ENCODE assay signal across 15 mouse cellular contexts in genomic region chr1:36761568-36761967, GRCm38 (mm10). TPM values are rescaled to one million over a fixed set of nuclear protein-coding genes. Genes with fewer than 3 reads are reported as not detected.
DNase-seq lines count a peak whose midpoint lies in the region; ATAC-seq lines count a peak whose summit lies in the region.
"Had no signal": no experiment of that assay in that cellular context is flagged by ENCODE, and none has a peak within 500 bp of the region (broad histone marks: within the 10 kb centered on the region; RNA-seq: fewer than 3 reads in every experiment).

Gene Zap70 (plus strand): TSS chr1:36761798.

- ATAC-seq in activated CD4-positive, CD25-positive, alpha-beta regulatory T cell, adult 4 months = peak; percentile 83
- ATAC-seq: forebrain, postnatal 0 days; hindbrain, embryonic 16.5 days had no signal

- intact Hi-C loops in left cerebral cortex, postnatal 36 days (cut with DNase I) = no loop called here

- peak; percentile 23 for DNase-seq in lung, postnatal 25 days (ENCODE audit: low spot score)
- DNase-seq in lung, postnatal 10 days = no peak
- DNase-seq in naive thymus-derived CD4-positive, alpha-beta T cell, adult 2 months (ENCODE audit: low read depth) = peak; percentile 93
- peak; percentile 81 for DNase-seq in thymus, postnatal 25 days
- DNase-seq in left cerebral cortex, postnatal 36 days (ENCODE audit: low spot score in 2 of 2) = no peak
- no peak for DNase-seq in cerebellum, postnatal 10 days
- no peak for DNase-seq in frontal cortex, postnatal 36 days (ENCODE audit: low spot score in 2 of 2)
- DNase-seq: cerebellum, postnatal 25 days; forebrain, postnatal 0 days; gastrocnemius, postnatal 36 days; heart, postnatal 14 days; kidney, adult 8-10 months had no signal

RNA-seq across cellular contexts. Expression of gene Zap70, which starts in this region (rescaled TPM):
- polyA plus RNA-seq in activated CD4-positive, CD25-positive, alpha-beta regulatory T cell, adult 4 months (2017; shearing (Covaris generic)) = 100 to 1,000 TPM; 171 to 269 TPM
- 1 to 10 TPM; 1.2 to 1.3 TPM for total RNA-seq in left cerebral cortex, postnatal 36 days (2021)
- polyA plus RNA-seq: erythroblast, embryonic 14.5 days had no signal

Comparison
In these comparisons a context has a peak if more than half of its experiments do, and no peak if none do; other contexts are left out.
1. DNase-seq: peak in lung, postnatal 25 days (single experiment), naive thymus-derived CD4-positive, alpha-beta T cell, adult 2 months (single experiment) and thymus, postnatal 25 days (single experiment); none in lung, postnatal 10 days (single experiment), left cerebral cortex, postnatal 36 days (0 of 2), cerebellum, postnatal 10 days (0 of 2) and frontal cortex, postnatal 36 days (0 of 2).